Mouse (Mus musculus): ENCODE measurements around the gene Gm38392. TPM values are rescaled to one million over a fixed set of nuclear protein-coding genes. Genes with fewer than 3 reads are reported as not detected.
A peak's percentile ranks its signal among the peaks of the same experiment; 100 is the strongest.

The Gm38392 gene
- total RNA-seq (2014; rRNA removed) (2.1 TPM in 1 of 2 replicates, not detected in the other), polyA plus RNA-seq (2015; fragmentation: Nextera tagmentation; extraction: Ambion mirVana) (0.21 and 0.24 TPM in 2 replicates)

DNA sequence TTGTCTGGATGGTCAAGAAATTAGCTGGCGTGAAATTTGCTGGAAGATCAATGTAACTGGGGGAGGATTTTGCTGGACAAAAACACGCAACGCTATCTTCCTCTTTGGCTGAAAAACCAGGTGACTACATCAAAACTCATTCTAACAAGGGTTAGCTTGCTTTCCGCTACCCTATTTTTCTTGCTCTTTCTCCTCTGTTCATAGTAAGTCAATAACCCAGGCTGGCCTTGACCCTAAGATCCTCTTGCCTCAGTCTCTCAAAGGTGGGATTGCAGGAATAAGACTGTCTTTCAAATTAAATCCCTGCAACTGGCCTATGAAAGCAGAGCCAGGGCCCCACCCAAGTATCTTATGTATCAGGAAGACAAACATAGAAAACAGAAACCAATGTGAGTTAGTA lies at the start of gene Gm38392:
Gene Gm38392 (minus strand): TSS at position 101 of the 400 bp plus-strand sequence.
- Histone ChIP-seq H3K9me3 (ENCODE audit: low read length) (no peaks in the 10 kb centered on the region), H3K4me1 (ENCODE audit: insufficient read depth, low read length) (no peaks in the 10 kb centered on the region), H3K9ac (replicated peaks; ENCODE audit: low read length) (no peak within 1 kb of the TSS), H3K36me3 (ENCODE audit: insufficient read depth, low read length) (no peaks in the 10 kb centered on the region), H3K4me2 (ENCODE audit: low read depth, low read length) (no peak within 1 kb of the TSS), H3K27me3 (ENCODE audit: insufficient read depth, low read length) (no peaks in the 10 kb centered on the region), H3K27ac (no peak within 1 kb of the TSS), H3K4me3 (ENCODE audit: low read length) (no peak within 1 kb of the TSS)
- DNase-seq (ENCODE audit: low spot score) (no peak), ATAC-seq (no peak)
- no peak for TF ChIP-seq CTCF (IDR thresholded peaks at IDR 0.05; ENCODE audit: low read depth)
- 96% methylated on average over 4 of the region's 4 CpGs for WGBS

DNA sequence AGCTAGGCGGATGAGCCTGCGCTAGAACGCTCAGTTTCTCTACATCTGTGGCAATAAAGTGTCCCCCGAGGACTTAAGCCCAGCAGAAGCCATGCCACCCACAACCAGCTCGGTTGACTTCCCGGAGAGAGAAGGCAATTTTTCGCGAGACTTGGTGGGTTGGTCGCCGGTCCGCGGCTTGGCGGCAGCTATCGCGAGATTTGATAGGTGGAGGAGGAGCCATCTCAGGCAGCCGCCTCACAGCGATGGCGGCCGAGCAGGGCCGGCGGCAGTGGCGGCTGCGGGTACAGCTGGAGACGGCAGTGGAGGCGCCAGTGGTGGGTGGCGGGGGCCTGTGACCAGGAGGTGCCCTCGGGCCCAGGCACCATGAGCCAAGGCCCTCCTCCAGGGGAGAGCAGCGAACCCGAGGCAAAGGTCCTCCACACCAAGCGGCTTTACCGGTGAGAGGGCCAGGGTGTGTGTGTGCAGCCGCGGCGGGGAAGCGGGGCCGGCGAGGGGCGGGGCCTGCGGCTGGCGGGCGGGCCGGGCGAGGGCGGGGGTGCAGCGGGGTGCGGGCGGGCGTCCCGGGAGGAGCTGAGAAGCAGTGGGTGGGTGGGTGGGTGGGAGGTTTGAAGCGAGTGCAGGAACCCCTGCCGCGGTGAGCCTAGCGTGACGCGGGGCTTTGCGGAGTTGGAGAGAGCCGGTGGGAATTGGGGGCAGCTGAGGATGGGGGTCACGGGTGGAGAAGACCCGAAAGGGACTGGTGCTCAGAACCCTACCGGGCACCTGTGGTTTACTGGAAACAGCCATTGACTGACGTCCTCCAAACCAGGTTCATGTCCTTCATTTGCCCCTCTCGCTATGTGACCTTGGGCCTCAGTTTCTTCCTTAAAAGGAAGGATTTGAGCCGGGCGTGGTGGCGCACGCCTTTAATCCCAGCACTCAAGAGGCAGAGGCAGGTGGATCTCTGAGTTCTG lies 49.3 kb upstream of the Gm38392 start, which contains the start of the genes Tmem79 and Smg5:
Gene Tmem79 (minus strand): TSS at position 91 of the 956 bp plus-strand sequence.
Gene Smg5 (plus strand): TSS at position 203 of the 956 bp plus-strand sequence.
- DNase-seq (ENCODE audit: low spot score) (peak; percentile 97), ATAC-seq (peak; percentile 97)
- Histone ChIP-seq H3K27ac (peak within 1 kb of the TSS; percentile 92), H3K27me3 (ENCODE audit: insufficient read depth, low read length) (no peaks in the 10 kb centered on the region), H3K9me3 (ENCODE audit: low read length) (no peaks in the 10 kb centered on the region), H3K36me3 (ENCODE audit: insufficient read depth, low read length) (no peaks in the 10 kb centered on the region), H3K9ac (replicated peaks; ENCODE audit: low read length) (peak within 1 kb of the TSS; percentile 85), H3K4me3 (ENCODE audit: low read length) (peak within 1 kb of the TSS; percentile 81), H3K4me1 (ENCODE audit: insufficient read depth, low read length) (peaks cover 10% of the 10 kb centered on the region; the same call in 1 of the 2 replicates), H3K4me2 (ENCODE audit: low read depth, low read length) (peak within 1 kb of the TSS; percentile 77)
- WGBS = 1% methylated on average over 56 of the region's 66 CpGs
- TF ChIP-seq CTCF (IDR thresholded peaks at IDR 0.05; ENCODE audit: low read depth) = no peak

DNA sequence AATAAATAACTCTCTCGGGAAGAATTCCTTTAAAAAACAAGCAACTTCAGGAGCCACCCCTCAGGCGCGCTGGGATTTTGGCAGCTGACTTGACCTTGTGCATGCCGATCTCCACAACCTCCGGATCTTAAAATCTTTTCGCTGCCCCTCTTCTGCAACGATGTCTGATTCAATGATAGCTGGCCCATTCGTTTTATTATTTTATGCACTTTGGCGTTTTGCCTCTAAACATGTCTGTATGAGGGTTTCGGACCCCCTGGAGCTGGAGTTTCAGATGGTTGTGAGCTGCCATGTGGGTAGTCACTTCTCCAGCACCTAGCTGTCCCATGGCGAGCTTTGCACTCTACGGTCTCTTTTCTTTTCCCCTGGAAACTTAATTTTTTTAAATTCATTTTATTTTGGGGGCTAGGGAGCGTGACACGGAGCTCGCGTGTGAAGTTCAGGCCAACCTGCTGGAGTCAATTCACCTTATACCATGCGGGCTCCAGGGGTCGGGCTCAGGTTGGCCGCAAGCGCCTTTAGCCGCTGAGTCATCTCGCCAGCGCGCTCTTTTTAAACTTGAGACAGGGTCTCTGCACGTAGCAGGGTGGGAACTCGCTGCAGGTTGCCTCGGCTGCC lies 48.5 kb upstream of the Gm38392 start:
- DNase-seq (ENCODE audit: low spot score) (no peak), ATAC-seq (peak; percentile 69)
- Histone ChIP-seq H3K9me3 (ENCODE audit: low read length) (no peaks in the 10 kb centered on the region), H3K36me3 (ENCODE audit: insufficient read depth, low read length) (no peaks in the 10 kb centered on the region), H3K4me2 (ENCODE audit: low read depth, low read length) (peak overlapping the region; percentile 77), H3K4me1 (ENCODE audit: insufficient read depth, low read length) (peaks cover 10% of the 10 kb centered on the region; the same call in 1 of the 2 replicates), H3K4me3 (ENCODE audit: low read length) (peak overlapping the region; percentile 81), H3K27ac (peak overlapping the region; percentile 92), H3K9ac (replicated peaks; ENCODE audit: low read length) (peak overlapping the region; percentile 85), H3K27me3 (ENCODE audit: insufficient read depth, low read length) (no peaks in the 10 kb centered on the region)
- WGBS = 1% methylated on average over 27 of the region's 27 CpGs
- TF ChIP-seq CTCF (IDR thresholded peaks at IDR 0.05; ENCODE audit: low read depth) = 0 out of 2 replicates have a peak, but pooled peaks have one; percentile 10

DNA sequence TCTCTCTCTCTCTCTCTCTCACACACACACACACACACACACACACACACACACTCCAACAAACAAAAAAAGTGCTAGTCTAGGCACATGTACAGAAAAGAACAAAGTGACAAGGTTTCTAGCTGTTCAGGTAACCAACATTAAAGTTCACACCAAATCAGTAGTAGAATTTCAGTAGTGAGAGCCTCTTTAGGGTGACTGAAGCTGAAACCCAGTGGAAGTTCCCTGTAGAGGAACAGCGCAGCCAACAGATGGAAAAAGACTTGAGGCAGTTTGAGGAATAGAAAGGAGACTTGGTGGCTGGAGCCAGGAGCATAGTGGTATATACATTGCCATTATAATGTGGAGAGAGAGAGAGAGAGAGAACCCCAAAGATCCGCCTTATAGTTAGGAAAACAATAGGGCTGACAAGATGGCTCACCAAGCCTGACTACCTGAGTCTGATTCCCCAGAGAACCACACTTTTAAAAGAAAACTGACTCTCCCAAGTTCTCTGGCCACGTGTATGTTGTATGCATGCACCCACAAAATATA lies 48.0 kb upstream of the Gm38392 start:
- H3K27ac ChIP-seq = no peak overlapping the region; the same call in 1 of the 2 replicates
- no peak for TF ChIP-seq CTCF (IDR thresholded peaks at IDR 0.05; ENCODE audit: low read depth)
- 31% methylated on average over 3 of the region's 3 CpGs for WGBS
- no peaks in the 10 kb centered on the region for H3K27me3 ChIP-seq (ENCODE audit: insufficient read depth, low read length)
- H3K9ac ChIP-seq (replicated peaks; ENCODE audit: low read length) = peak overlapping the region; percentile 85
- peak overlapping the region; percentile 77 for H3K4me2 ChIP-seq (ENCODE audit: low read depth, low read length)
- no peak for DNase-seq (ENCODE audit: low spot score)
- no peak for ATAC-seq
- H3K4me3 ChIP-seq (ENCODE audit: low read length) = peak overlapping the region; percentile 81
- H3K4me1 ChIP-seq (ENCODE audit: insufficient read depth, low read length) = peaks cover 10% of the 10 kb centered on the region; the same call in 1 of the 2 replicates
- H3K9me3 ChIP-seq (ENCODE audit: low read length) = no peaks in the 10 kb centered on the region
- H3K36me3 ChIP-seq (ENCODE audit: insufficient read depth, low read length) = no peaks in the 10 kb centered on the region

DNA sequence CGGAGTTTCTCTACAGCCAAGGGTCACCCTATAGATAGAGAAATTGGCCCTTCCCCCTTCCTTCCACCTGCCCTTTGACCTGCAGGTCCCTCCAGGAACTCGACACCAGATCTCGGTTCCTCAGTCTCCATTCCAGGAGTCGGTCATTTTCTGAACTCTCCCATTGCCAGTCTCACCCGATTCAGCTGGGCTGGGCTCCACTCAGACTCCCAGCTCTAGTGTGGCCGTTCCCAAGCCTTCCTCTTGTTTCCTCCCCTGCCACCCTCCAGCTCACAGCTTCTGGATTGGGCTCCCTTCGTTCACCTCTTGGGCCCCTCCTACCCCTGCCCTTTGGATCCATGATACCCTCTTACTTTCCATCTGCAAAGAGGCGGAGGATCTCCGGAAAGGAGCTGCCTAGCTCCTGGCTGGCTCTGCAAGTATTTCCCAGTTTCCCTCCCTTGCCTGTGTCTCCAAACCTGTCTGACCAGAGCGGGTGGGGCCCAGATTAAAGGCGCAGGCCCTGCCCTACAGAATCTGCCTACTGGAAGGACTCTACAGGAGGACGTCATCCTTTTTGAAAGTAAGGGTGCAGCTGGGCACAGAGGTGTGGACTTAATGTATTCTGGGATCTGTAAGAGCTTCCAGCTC lies 47.1 kb upstream of the Gm38392 start:
- 68% methylated on average over 12 of the region's 12 CpGs for WGBS
- Histone ChIP-seq H3K36me3 (ENCODE audit: insufficient read depth, low read length) (no peaks in the 10 kb centered on the region), H3K9ac (replicated peaks; ENCODE audit: low read length) (no peak overlapping the region), H3K4me1 (ENCODE audit: insufficient read depth, low read length) (peaks cover 10% of the 10 kb centered on the region; the same call in 1 of the 2 replicates), H3K4me2 (ENCODE audit: low read depth, low read length) (no peak overlapping the region), H3K27me3 (ENCODE audit: insufficient read depth, low read length) (no peaks in the 10 kb centered on the region), H3K4me3 (ENCODE audit: low read length) (no peak overlapping the region), H3K27ac (no peak overlapping the region), H3K9me3 (ENCODE audit: low read length) (no peaks in the 10 kb centered on the region)
- DNase-seq (ENCODE audit: low spot score) (no peak), ATAC-seq (no peak)
- no peak for TF ChIP-seq CTCF (IDR thresholded peaks at IDR 0.05; ENCODE audit: low read depth)

DNA sequence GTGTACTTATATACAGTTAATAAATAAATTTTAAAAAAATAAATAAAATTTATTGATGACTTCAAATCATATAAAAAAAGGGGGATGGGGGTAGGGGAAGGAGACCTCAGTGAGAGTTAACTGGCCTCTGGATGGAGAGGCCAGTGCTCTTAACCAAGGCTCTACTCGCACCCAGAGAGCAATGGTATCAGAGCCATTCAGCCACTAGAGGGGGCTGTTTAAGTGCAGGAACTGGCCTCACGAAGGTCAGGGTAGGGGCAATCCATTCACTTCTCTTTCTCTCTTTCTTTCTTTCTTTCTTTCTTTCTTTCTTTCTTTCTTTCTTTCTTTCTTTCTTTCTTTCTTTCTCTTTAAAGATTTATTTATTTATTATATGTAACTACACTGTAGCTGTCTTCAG lies 44.3 kb upstream of the Gm38392 start:
- Histone ChIP-seq H3K4me3 (ENCODE audit: low read length) (no peak overlapping the region), H3K4me2 (ENCODE audit: low read depth, low read length) (no peak overlapping the region), H3K36me3 (ENCODE audit: insufficient read depth, low read length) (peaks cover 8% of the 10 kb centered on the region; the same call in 1 of the 2 replicates), H3K9ac (replicated peaks; ENCODE audit: low read length) (no peak overlapping the region), H3K27me3 (ENCODE audit: insufficient read depth, low read length) (no peaks in the 10 kb centered on the region), H3K4me1 (ENCODE audit: insufficient read depth, low read length) (no peaks in the 10 kb centered on the region), H3K27ac (no peak overlapping the region), H3K9me3 (ENCODE audit: low read length) (no peaks in the 10 kb centered on the region)
- ATAC-seq (no peak), DNase-seq (ENCODE audit: low spot score) (peak; percentile 34)
- 19% methylated on average over 2 of the region's 2 CpGs for WGBS
- TF ChIP-seq CTCF (IDR thresholded peaks at IDR 0.05; ENCODE audit: low read depth) = peak; percentile 56
